Mouse (Mus musculus): Measurements from ENCODE around the gene Tymp. TPM values are rescaled to one million over a fixed set of nuclear protein-coding genes. Genes with fewer than 3 reads are reported as not detected.

Tymp gene
- not detected in 2 replicates for total RNA-seq (2015; ENCODE audit: low replicate concordance)
- total RNA-seq (2017; ENCODE audit: low replicate concordance) = not detected in 2 replicates

GRCm38 (mm10) chr15:89376957-89377356, at the start of gene Tymp:
Gene Tymp, minus strand, starts transcription at chr15:89377039.
- ATAC-seq (replicated peaks; ENCODE audit: low FRiP score, poor library complexity, severe bottlenecking) = no peak

- no peak for ATAC-seq (replicated peaks; ENCODE audit: low FRiP score, poor library complexity, severe bottlenecking)
Observed at GRCm38 (mm10) chr15:89425711-89426121, 48.9 kb upstream of the Tymp start, which contains the start of gene Cpt1b. Gene Cpt1b, minus strand, starts transcription at chr15:89425863.

- no peak for ATAC-seq (replicated peaks; ENCODE audit: low FRiP score, poor library complexity, severe bottlenecking)
Observed at GRCm38 (mm10) chr15:89424621-89425020, 47.8 kb upstream of the Tymp start.

- no peak for ATAC-seq (replicated peaks; ENCODE audit: low FRiP score, poor library complexity, severe bottlenecking)
Observed at GRCm38 (mm10) chr15:89421938-89422337, 45.1 kb upstream of the Tymp start.

GRCm38 (mm10) chr15:89415282-89415681, 38.4 kb upstream of the Tymp start:
- ATAC-seq (replicated peaks; ENCODE audit: low FRiP score, poor library complexity, severe bottlenecking) = no peak

- no peak; the same call in 1 of the 2 replicates for ATAC-seq (replicated peaks; ENCODE audit: low FRiP score, poor library complexity, severe bottlenecking)
Observed at GRCm38 (mm10) chr15:89410118-89410517, 33.3 kb upstream of the Tymp start, which contains the start of gene Syce3. Gene Syce3, minus strand, starts transcription at chr15:89410503.

GRCm38 (mm10) chr15:89406691-89407090, 29.9 kb upstream of the Tymp start:
- no peak for ATAC-seq (replicated peaks; ENCODE audit: low FRiP score, poor library complexity, severe bottlenecking)

- no peak for ATAC-seq (replicated peaks; ENCODE audit: low FRiP score, poor library complexity, severe bottlenecking)
Observed at GRCm38 (mm10) chr15:89404831-89405623, 28.2 kb upstream of the Tymp start.

GRCm38 (mm10) chr15:89402471-89402870, 25.6 kb upstream of the Tymp start:
- ATAC-seq (replicated peaks; ENCODE audit: low FRiP score, poor library complexity, severe bottlenecking) = no peak

GRCm38 (mm10) chr15:89399716-89400115, 22.9 kb upstream of the Tymp start:
- ATAC-seq (replicated peaks; ENCODE audit: low FRiP score, poor library complexity, severe bottlenecking) = no peak

- ATAC-seq (replicated peaks; ENCODE audit: low FRiP score, poor library complexity, severe bottlenecking) = no peak
Observed at GRCm38 (mm10) chr15:89398146-89398545, 21.3 kb upstream of the Tymp start.

- no peak for ATAC-seq (replicated peaks; ENCODE audit: low FRiP score, poor library complexity, severe bottlenecking)
Observed at GRCm38 (mm10) chr15:89396883-89397282, 20.0 kb upstream of the Tymp start.

GRCm38 (mm10) chr15:89390081-89390480, 13.2 kb upstream of the Tymp start:
- ATAC-seq (replicated peaks; ENCODE audit: low FRiP score, poor library complexity, severe bottlenecking) = no peak

GRCm38 (mm10) chr15:89387127-89387526, 10.3 kb upstream of the Tymp start:
- ATAC-seq (replicated peaks; ENCODE audit: low FRiP score, poor library complexity, severe bottlenecking) = no peak

- no peak for ATAC-seq (replicated peaks; ENCODE audit: low FRiP score, poor library complexity, severe bottlenecking)
Observed at GRCm38 (mm10) chr15:89384617-89385016, 7.8 kb upstream of the Tymp start, which contains the start of gene Klhdc7b. Gene Klhdc7b, plus strand, starts transcription at chr15:89384917.

- ATAC-seq (replicated peaks; ENCODE audit: low FRiP score, poor library complexity, severe bottlenecking) = no peak
Observed at GRCm38 (mm10) chr15:89379429-89379828, 2.6 kb upstream of the Tymp start.

GRCm38 (mm10) chr15:89378831-89379401, 2.1 kb upstream of the Tymp start, which contains the start of gene Odf3b:
Gene Odf3b, minus strand, starts transcription at chr15:89379282.
- ATAC-seq (replicated peaks; ENCODE audit: low FRiP score, poor library complexity, severe bottlenecking) = no peak

GRCm38 (mm10) chr15:89377938-89378828, 1.3 kb upstream of the Tymp start:
- ATAC-seq (replicated peaks; ENCODE audit: low FRiP score, poor library complexity, severe bottlenecking) = no peak

GRCm38 (mm10) chr15:89377362-89377761, 523 bp upstream of the Tymp start:
- no peak for ATAC-seq (replicated peaks; ENCODE audit: low FRiP score, poor library complexity, severe bottlenecking)

- ATAC-seq (replicated peaks; ENCODE audit: low FRiP score, poor library complexity, severe bottlenecking) = no peak
Observed at GRCm38 (mm10) chr15:89376040-89376439, 799 bp downstream of the Tymp start.
